Mouse (Mus musculus) liver, postnatal 0 days (tissue): ENCODE measurements at regions not wholly inside any gene's neighbourhood (a gene's known extent, or its start where the extent isn't known, plus 50 kb on each side); places are given as distances from the start of the nearest gene placed in this dataset.

ENCODE experiments used
- ATAC-seq: fragments of 200-750 bp; cut with Nextera tagmentation; 2 replicates; pipeline ENCODE4 v1.8.0; 2017; ENCODE audit warnings: mild to moderate bottlenecking, moderate library complexity
- DNase-seq: peaks from one replicate; pipeline ENCODE4 v3.0.0-alpha.2; 2016
- H3K27ac ChIP-seq: fragments of 300-500 bp; sonication (generic); 2 replicates; pipeline ENCODE4 v1.5.1; 2014; ENCODE audit warnings: antibody characterized with exemption, moderate library complexity, mild to moderate bottlenecking, low read depth
- H3K27me3 ChIP-seq: fragments of 300-500 bp; sonication (generic); 2 replicates; pipeline ENCODE4 v1.6.1; 2014; ENCODE audit warnings: low read length, control low read depth, mixed read lengths; ENCODE audit not compliant: insufficient read depth
- H3K36me3 ChIP-seq: fragments of 300-500 bp; sonication (generic); replicated peaks from 2 replicates; pipeline ENCODE4 v1.6.1; 2014; ENCODE audit warnings: mild to moderate bottlenecking, control low read depth, low read length, moderate library complexity, mixed read lengths; ENCODE audit not compliant: insufficient read depth
- H3K4me1 ChIP-seq: fragments of 300-500 bp; sonication (generic); 2 replicates; pipeline ENCODE4 v1.6.1; 2014; ENCODE audit warnings: antibody characterized with exemption, mild to moderate bottlenecking, control low read depth; ENCODE audit not compliant: insufficient read depth
- H3K4me2 ChIP-seq: fragments of 300-500 bp; sonication (generic); 2 replicates; pipeline ENCODE4 v1.6.1; 2014; ENCODE audit warnings: low read depth, mild to moderate bottlenecking, low read length, moderate library complexity, mixed read lengths
- H3K4me3 ChIP-seq: fragments of 300-500 bp; sonication (generic); 2 replicates; pipeline ENCODE4 v1.5.1; 2014; ENCODE audit warnings: low read depth, low read length
- H3K9ac ChIP-seq: fragments of 300-500 bp; sonication (generic); replicated peaks from 2 replicates; pipeline ENCODE4 v1.6.1; 2014; ENCODE audit warnings: mild to moderate bottlenecking, moderate library complexity
- H3K9me3 ChIP-seq: fragments of 300-500 bp; sonication (generic); 2 replicates; pipeline ENCODE4 v1.6.1; 2016; ENCODE audit warnings: mild to moderate bottlenecking, control low read depth, low read length, mixed read lengths
- CTCF ChIP-seq: sonication (generic); IDR thresholded peaks from 2 replicates; pipeline ENCODE4 v1.5.1; 2016; ENCODE audit warnings: antibody characterized with exemption, low read depth
- EP300 ChIP-seq: IDR thresholded peaks from 2 replicates; pipeline ENCODE4 v1.6.1; 2016; ENCODE audit warnings: antibody characterized with exemption, low read depth, mild to moderate bottlenecking
- WGBS: fragments of 180-500 bp; shearing (Covaris S2); extraction: QIAGEN DNeasy Blood & Tissue Kit; methylation state at CpG from one replicate; pipeline ENCODE4 v1.1.7; 2014; ENCODE audit not compliant: insufficient replicate concordance; 5-methylcytosine and 5-hydroxymethylcytosine counted together

DNA sequence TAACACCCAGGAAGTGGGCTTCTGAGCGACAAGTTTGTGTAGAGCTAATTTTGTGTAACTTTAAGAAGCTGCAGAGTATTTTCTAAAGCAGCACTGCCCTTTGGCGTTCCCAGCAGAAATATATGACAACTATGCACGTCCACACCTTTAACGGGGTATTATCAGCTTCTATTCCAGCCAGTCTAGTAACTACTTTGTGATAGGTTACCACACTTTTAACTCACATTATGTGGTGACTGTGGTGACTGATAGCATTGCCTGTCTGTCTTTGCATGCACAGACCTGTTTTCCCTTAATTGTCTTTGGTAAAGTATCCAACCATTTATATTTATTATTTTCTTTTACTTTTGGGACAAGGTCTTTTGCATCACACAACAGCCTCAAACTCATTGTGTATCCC is 179.1 kb downstream of the Gm10260 start:
- DNase-seq = no peak
- H3K9ac ChIP-seq = no peak overlapping the region
- H3K27ac ChIP-seq = no peak overlapping the region
- H3K4me1 ChIP-seq = 0 out of 2 replicates have a peak, but pooled peaks cover 8% of the 10 kb centered on the region
- H3K27me3 ChIP-seq = no peaks in the 10 kb centered on the region
- H3K4me2 ChIP-seq = no peak overlapping the region
- no peak for ATAC-seq
- TF ChIP-seq CTCF (no peak), EP300 (no peak)
- WGBS = 54% methylated on average over 4 of the region's 4 CpGs
- H3K4me3 ChIP-seq = no peak overlapping the region
- no peaks in the 10 kb centered on the region for H3K9me3 ChIP-seq
- H3K36me3 ChIP-seq = no peaks in the 10 kb centered on the region

DNA sequence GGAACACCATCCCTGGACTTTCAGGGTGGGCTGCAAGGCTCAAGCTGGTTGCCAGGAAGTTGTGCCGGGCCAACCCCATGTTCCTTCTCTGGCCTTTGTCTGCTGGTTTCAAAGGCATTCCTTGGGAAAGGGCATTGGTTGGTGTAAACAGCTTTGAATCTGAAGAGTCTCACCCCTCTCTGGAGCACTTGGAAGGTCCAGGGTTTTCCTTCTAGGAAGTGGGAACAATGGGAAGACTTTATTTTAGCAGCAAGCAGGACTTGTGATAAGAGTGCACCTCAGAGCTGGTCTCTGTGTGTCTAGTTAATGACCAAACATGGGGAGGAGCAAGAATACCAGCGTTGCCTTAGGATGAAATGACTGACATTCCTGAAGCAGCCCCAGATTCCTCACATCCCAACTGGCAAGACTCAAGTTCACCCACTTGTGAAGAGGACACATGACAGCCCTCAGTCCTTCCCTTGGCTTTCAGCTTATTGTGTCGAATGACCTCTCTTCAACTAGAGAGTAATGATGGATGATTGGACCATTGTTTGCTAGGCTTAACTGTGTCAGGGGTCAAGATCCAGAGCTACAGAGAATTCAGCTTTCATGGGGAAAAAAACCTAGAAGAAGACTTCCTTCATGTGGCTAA is 180.1 kb downstream of the Gm10260 start:
- no peak overlapping the region for H3K27ac ChIP-seq
- ATAC-seq (no peak), DNase-seq (no peak)

DNA sequence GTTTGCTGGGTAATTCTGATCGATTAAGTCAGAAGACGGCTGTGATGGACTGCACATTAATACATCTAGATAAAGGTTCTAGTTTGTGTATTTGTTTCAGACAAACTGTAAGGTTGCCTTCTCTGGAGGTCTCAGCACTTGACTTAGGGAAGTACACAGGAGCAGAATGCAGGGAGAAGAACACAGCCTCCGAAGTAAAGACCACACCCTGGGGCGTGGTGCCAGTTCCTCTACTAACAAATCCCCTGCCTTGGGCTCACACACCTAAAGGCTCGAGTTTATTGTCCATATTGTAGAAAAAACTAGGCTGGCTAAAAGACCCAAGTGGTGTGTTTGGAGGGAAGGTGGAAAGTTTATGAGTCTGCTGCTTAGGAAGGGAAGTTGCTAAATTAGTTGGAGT is 181.8 kb downstream of the Gm10260 start:
- H3K9ac ChIP-seq = no peak overlapping the region
- no peaks in the 10 kb centered on the region for H3K36me3 ChIP-seq
- no peaks in the 10 kb centered on the region for H3K27me3 ChIP-seq
- no peak overlapping the region for H3K4me2 ChIP-seq
- peaks cover 9% of the 10 kb centered on the region; the same call in 1 of the 2 replicates for H3K4me1 ChIP-seq
- ATAC-seq = no peak
- H3K9me3 ChIP-seq = no peaks in the 10 kb centered on the region
- DNase-seq = no peak
- no peak overlapping the region for H3K4me3 ChIP-seq
- H3K27ac ChIP-seq = no peak overlapping the region
- no peak for TF ChIP-seq EP300
- TF ChIP-seq CTCF = no peak
- 37% methylated on average over 5 of the region's 5 CpGs for WGBS

More for the DNA sequence above, 180.1 kb downstream of the Gm10260 start:
- H3K36me3 ChIP-seq = no peaks in the 10 kb centered on the region
- no peak overlapping the region for H3K4me3 ChIP-seq
- no peaks in the 10 kb centered on the region for H3K27me3 ChIP-seq
- TF ChIP-seq CTCF (no peak), EP300 (no peak)
- H3K9me3 ChIP-seq = no peaks in the 10 kb centered on the region
- no peak overlapping the region for H3K4me2 ChIP-seq
- 0 out of 2 replicates have a peak, but pooled peaks cover 8% of the 10 kb centered on the region for H3K4me1 ChIP-seq
- no peak overlapping the region for H3K9ac ChIP-seq
- WGBS = 43% methylated on average over 3 of the region's 3 CpGs

DNA sequence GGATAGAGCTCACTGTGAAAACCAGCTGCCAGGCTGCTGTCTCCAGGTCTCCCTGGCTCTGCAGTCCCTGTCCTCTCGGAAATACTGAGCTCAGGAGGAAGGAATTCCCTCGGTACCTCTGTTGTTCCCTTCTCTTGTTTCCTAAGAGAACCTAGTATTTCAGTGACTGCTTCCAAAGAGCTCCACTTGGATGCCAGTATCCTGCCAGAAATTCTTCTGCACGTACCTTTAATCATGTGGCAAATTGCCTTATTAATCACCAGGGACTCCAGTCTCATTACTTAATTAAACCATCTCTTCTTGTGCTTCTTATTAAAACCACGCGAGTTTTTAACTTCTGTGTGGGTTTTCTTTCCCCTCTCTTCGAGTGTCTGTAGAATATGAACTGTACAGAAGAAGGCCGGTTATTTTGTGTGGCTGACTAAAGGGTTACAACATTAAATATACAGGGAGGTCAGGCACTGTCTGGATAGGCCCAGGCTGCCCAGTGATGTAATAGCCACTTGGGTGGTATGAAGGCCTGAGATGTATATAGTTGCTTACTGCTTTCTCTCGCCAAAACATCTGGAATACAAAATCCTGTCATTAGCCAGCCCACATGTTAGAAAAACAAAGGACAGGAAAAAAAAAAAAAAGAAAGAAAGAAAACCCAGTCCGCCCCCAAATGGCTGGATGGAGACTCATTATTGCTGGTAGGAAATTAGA is 183.2 kb downstream of the Gm10260 start:
- TF ChIP-seq CTCF (no peak), EP300 (no peak)
- DNase-seq (no peak), ATAC-seq (no peak)
- 66% methylated on average over 9 of the region's 9 CpGs for WGBS
- peaks cover 14% of the 10 kb centered on the region for H3K4me1 ChIP-seq
- H3K9ac ChIP-seq = no peak overlapping the region
- no peak overlapping the region for H3K4me2 ChIP-seq
- no peaks in the 10 kb centered on the region for H3K9me3 ChIP-seq
- no peaks in the 10 kb centered on the region for H3K27me3 ChIP-seq
- no peak overlapping the region for H3K4me3 ChIP-seq
- H3K36me3 ChIP-seq = no peaks in the 10 kb centered on the region
- no peak overlapping the region for H3K27ac ChIP-seq

DNA sequence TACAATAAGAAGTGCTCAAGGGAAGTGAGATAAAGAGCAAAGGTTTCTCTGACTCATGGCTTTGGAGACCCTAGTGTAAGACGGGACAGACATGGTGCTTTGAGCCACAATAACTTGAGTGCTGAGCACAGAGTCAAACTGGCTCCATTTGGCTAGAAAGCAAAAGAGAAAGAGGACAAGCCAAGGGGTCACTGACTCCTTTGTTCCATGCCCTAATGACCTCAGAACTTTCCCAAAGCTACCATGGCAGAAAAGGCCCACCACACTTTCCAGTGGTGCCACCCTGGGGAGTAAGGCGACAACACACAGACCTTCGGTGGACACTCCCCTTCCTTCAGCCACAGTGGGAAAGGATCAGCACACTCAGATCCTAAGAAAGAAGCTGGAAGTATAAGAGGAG is 186.8 kb downstream of the Gm10260 start:
- H3K36me3 ChIP-seq = no peaks in the 10 kb centered on the region
- H3K9ac ChIP-seq = no peak overlapping the region
- H3K4me2 ChIP-seq = no peak overlapping the region
- ATAC-seq (no peak), DNase-seq (no peak)
- TF ChIP-seq CTCF (no peak), EP300 (no peak)
- H3K4me1 ChIP-seq = peaks cover 6% of the 10 kb centered on the region
- H3K4me3 ChIP-seq = no peak overlapping the region
- H3K9me3 ChIP-seq = no peaks in the 10 kb centered on the region
- no peaks in the 10 kb centered on the region for H3K27me3 ChIP-seq
- 69% methylated on average over 3 of the region's 3 CpGs for WGBS
- H3K27ac ChIP-seq = no peak overlapping the region

DNA sequence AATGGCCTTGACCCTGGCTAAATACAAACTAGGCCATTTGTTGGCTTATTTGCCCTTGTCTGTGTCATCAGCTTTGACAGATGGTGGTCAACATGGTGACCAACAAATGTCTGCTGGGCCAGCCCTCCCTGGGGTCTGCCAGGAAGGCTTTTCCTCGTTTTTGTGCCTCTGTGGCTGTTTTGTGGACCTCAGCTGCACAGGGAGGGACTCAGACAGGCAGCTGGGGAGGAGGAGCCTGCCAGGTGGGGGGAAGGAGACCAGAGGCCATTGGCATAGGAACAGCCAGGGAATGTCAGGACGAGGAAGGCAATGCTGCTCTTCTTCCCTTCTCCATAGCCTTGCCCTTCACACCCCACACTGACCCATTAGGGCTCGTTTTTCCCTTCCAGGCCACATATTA is 188.1 kb downstream of the Gm10260 start:
- DNase-seq = no peak
- Histone ChIP-seq H3K4me2 (no peak overlapping the region), H3K4me3 (no peak overlapping the region), H3K9ac (no peak overlapping the region), H3K27ac (no peak overlapping the region), H3K4me1 (peaks cover 6% of the 10 kb centered on the region), H3K36me3 (no peaks in the 10 kb centered on the region), H3K9me3 (no peaks in the 10 kb centered on the region), H3K27me3 (no peaks in the 10 kb centered on the region)
- 51% methylated on average over 3 of the region's 3 CpGs for WGBS
- no peak for TF ChIP-seq CTCF
- no peak for TF ChIP-seq EP300
- no peak for ATAC-seq
